Mouse (Mus musculus): ENCODE data around the gene Nek7.

Nek7 gene

GRCm38 (mm10) chr1:138619996-138620461 lies at the start of gene Nek7:
TSS of gene Nek7 (minus strand) at chr1:138620141.
- no peak for DNase-seq (ENCODE audit: low spot score in 2 of 2)

- DNase-seq (ENCODE audit: low spot score in 2 of 2), result no peak
Measured at GRCm38 (mm10) chr1:138662342-138662741, 42.4 kb upstream of the Nek7 start.

- DNase-seq (ENCODE audit: low spot score in 2 of 2), result no peak
Measured at GRCm38 (mm10) chr1:138654212-138654611, 34.3 kb upstream of the Nek7 start.

- no peak for DNase-seq (ENCODE audit: low spot score in 2 of 2)
Measured at GRCm38 (mm10) chr1:138644991-138645390, 25.1 kb upstream of the Nek7 start.

GRCm38 (mm10) chr1:138643306-138643830 lies 23.4 kb upstream of the Nek7 start:
- DNase-seq (ENCODE audit: low spot score in 2 of 2), result no peak

- DNase-seq (ENCODE audit: low spot score in 2 of 2), result no peak
Measured at GRCm38 (mm10) chr1:138640934-138641461, 21.1 kb upstream of the Nek7 start.

GRCm38 (mm10) chr1:138637850-138638249 lies 17.9 kb upstream of the Nek7 start:
- DNase-seq (ENCODE audit: low spot score in 2 of 2), result peak in 1 of 2 experiments; percentile 15

GRCm38 (mm10) chr1:138634561-138634960 lies 14.6 kb upstream of the Nek7 start:
- DNase-seq (ENCODE audit: low spot score in 2 of 2), result no peak

GRCm38 (mm10) chr1:138628919-138629318 lies 9.0 kb upstream of the Nek7 start:
- DNase-seq (ENCODE audit: low spot score in 2 of 2), result no peak

- DNase-seq (ENCODE audit: low spot score in 2 of 2), result no peak
Measured at GRCm38 (mm10) chr1:138628486-138628885, 8.5 kb upstream of the Nek7 start.

- no peak for DNase-seq (ENCODE audit: low spot score in 2 of 2)
Measured at GRCm38 (mm10) chr1:138627804-138628203, 7.9 kb upstream of the Nek7 start.

- DNase-seq (ENCODE audit: low spot score in 2 of 2), result no peak
Measured at GRCm38 (mm10) chr1:138626288-138626687, 6.3 kb upstream of the Nek7 start.

GRCm38 (mm10) chr1:138623870-138624269 lies 3.9 kb upstream of the Nek7 start:
- no peak for DNase-seq (ENCODE audit: low spot score in 2 of 2)

- no peak for DNase-seq (ENCODE audit: low spot score in 2 of 2)
Measured at GRCm38 (mm10) chr1:138622831-138623230, 2.9 kb upstream of the Nek7 start.

- DNase-seq (ENCODE audit: low spot score in 2 of 2), result no peak
Measured at GRCm38 (mm10) chr1:138622431-138622830, 2.5 kb upstream of the Nek7 start.

- peak; percentile 93 to 96 for DNase-seq (ENCODE audit: low spot score in 2 of 2)
Measured at GRCm38 (mm10) chr1:138619114-138619971, 598 bp downstream of the Nek7 start.

GRCm38 (mm10) chr1:138618012-138618354 lies 2.0 kb downstream of the Nek7 start:
- peak; percentile 66 to 77 for DNase-seq (ENCODE audit: low spot score in 2 of 2)

- DNase-seq (ENCODE audit: low spot score in 2 of 2), result no peak
Measured at GRCm38 (mm10) chr1:138617279-138618011, 2.5 kb downstream of the Nek7 start.

- DNase-seq (ENCODE audit: low spot score in 2 of 2), result no peak
Measured at GRCm38 (mm10) chr1:138615388-138615787, 4.6 kb downstream of the Nek7 start.

- DNase-seq (ENCODE audit: low spot score in 2 of 2), result no peak
Measured at GRCm38 (mm10) chr1:138614552-138615287, 5.2 kb downstream of the Nek7 start.

GRCm38 (mm10) chr1:138612177-138612576 lies 7.8 kb downstream of the Nek7 start:
- DNase-seq (ENCODE audit: low spot score in 2 of 2), result no peak

- DNase-seq (ENCODE audit: low spot score in 2 of 2), result no peak
Measured at GRCm38 (mm10) chr1:138609176-138609575, 10.8 kb downstream of the Nek7 start.
